Mouse (Mus musculus): ENCODE results near the gene Tomm7. TPM values are rescaled to one million over a fixed set of nuclear protein-coding genes. Genes with fewer than 3 reads are reported as not detected.
"Not testable (repeated sequence)": the region's sequence is repeated elsewhere in the genome, so short reads cannot be mapped to it uniquely, and the experiment has no call there.

The Tomm7 gene
- 100 to 1,000 TPM; 119 to 133 TPM for total RNA-seq (2021)
- long read RNA-seq, experiment 1, transcript Tomm7-201 (3 exons, 1,125 nt) = major isoform, 42 of 43 reads
- long read RNA-seq, experiment 1, partial matches to known transcripts = 0 of 43 reads
- long read RNA-seq, experiment 1, other reads (novel, unspliced or antisense) = 1 of 43 reads
- long read RNA-seq, experiment 2, transcript Tomm7-201 (3 exons, 1,125 nt) = major isoform, 155 of 170 reads
- long read RNA-seq, experiment 2, partial matches to known transcripts = 3 of 170 reads
- long read RNA-seq, experiment 2, other reads (novel, unspliced or antisense) = 12 of 170 reads

DNA sequence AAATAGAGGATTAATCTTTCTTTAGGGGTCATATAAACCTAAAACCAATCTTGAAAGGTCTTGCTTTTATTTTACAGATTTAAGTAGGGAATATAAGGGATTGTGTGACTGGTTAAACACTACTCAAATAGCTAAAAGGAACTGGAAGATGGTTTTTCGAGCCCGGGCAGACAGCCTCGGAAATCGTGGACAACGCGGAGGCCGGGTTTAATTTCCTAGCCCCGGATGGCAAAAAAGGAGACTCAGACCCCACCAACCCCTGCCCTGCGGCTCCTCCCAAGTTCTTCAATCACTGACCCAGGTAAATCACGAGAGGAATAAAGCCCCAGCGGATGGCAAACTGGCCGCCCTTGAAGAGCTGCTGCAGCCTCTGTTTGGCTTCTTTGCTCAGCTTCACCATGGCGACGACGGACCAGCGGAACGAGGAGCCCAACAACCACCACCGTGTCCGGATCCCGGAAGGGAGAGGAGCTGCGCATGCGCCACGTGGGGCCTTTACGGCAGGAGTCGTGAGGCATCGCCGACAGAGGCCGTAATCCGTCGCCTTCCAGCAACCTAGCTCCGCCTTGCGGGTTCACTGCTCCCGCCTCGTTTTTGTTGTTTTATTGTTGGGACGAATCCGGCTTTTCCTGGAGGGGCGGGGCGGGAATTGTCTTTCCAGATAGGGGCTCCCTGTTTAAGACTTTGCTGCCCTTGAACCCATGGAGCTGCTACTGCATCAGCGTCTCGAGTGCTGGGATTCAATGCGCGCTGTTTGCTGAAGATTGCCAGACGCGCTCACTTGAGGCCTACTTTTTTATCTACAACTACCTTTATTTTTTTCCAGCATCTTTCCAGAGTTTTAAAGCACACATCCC is at the start of gene Tomm7:
Gene Tomm7 (minus strand): TSS at position 488 of the 857 bp plus-strand sequence.
- DNase-seq (ENCODE audit: low spot score in 2 of 2) = peak; percentile 93 to 95

DNA sequence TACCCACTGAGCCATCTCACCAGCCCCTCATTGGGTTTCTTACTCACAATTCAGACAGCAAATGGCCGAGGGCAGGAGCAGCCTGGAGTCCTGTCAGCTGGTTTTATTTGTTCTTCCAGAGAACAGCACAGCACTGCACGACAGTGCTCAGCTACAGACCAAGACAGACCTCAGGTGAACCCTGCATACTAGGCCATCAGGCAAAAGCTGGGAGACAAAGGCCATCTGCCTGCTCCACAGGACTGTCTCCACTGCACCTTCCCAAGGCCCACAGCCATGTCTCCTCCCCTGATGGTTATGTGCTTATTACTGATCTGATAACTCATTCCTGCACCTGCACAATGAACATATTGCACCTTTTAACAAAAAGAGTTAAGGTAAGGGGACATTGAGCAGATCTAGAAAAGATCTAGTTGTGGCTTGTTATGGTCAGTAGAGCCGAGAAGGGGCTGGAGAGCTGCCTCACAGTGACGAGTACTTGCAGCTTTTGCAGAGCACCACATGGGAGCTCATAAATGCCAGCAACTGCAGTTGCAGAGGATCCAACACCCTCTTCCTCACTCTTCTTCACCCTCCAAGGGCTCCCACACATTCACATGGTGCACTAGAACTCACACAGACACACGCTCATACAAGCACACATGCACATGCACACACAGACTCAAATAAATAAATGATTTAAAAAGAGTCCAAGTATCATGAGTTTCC is 49.3 kb upstream of the Tomm7 start:
- no peak for DNase-seq (ENCODE audit: low spot score in 2 of 2)

DNA sequence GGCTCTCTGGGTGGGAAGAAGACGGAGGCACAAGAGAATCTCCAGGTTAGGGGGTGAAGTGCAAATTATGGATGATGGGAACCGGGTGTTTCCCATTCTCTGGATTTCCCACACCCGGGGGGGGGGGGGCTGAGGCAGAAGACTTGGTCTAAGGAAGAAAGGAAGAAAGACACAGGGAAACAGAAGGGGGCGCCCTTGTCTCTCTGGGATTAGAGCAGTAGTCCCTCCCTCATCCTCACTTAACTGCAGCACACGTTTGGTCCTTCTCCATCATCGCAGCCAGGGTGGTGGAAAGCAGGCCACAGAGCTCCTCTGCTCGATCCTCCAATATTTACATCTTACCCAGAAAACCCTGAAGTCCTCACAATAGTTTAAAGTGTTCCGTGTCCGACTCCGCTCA is 46.8 kb upstream of the Tomm7 start:
- DNase-seq (ENCODE audit: low spot score in 2 of 2) = peak; percentile 77 to 80

DNA sequence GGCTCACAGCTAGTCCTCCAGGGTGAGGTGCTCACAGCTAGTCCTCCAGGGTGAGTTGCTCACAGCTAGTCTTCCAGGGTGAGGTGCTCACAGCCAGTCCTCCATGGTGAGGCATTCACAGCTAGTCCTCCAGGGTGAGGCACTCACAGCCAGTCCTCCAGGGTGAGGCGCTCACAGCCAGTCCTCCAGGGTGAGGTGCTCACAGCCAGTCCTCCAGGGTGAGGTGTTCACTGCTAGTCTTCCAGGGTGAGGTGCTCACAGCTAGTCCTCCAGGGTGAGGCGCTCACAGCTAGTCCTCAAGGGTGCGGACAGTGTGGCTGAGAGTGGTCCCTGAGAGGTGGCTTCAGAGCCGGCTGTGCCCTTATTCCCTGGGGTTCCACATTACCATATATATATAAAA is 45.5 kb upstream of the Tomm7 start:
- DNase-seq (ENCODE audit: low spot score in 2 of 2) = no peak

DNA sequence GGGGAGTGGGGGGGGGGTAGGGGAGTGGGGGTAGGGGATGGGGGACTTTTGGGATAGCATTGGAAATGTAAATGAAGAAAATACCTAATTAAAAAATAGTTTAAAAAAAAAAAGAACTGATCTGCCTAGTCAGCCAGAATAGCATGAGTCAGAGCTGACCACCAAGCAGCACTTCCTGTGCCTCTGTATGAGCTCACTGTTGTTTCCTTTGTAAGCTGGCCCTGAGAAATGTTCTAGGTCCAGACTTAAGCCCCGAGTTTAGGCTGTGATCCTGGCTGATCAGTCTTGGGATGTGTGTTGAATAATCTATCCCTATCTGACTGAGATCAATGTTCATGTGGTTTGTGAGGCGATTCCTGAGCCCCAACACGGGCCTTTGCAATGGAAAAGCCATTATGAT is 43.1 kb upstream of the Tomm7 start:
- no peak for DNase-seq (ENCODE audit: low spot score in 2 of 2)

DNA sequence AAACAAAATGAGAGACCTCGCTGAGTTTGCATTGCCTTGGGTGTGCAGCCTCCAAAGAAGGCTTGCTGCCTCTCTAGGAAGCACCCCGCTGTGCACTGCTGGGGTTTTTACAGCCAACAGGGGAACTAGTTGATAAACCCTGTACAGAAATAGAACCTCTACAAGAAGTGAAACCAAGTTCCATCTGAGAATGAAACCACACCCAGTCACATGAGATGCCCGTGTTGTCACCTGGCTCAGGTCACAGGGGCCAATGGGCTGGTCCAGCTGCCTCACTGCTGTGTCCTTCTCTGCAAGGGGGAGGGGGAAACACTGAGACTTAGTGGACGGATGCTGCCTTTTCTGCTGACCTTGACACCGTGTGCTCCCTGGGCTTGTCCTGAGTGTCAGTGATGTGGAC is 30.5 kb upstream of the Tomm7 start:
- DNase-seq (ENCODE audit: low spot score in 2 of 2) = no peak

DNA sequence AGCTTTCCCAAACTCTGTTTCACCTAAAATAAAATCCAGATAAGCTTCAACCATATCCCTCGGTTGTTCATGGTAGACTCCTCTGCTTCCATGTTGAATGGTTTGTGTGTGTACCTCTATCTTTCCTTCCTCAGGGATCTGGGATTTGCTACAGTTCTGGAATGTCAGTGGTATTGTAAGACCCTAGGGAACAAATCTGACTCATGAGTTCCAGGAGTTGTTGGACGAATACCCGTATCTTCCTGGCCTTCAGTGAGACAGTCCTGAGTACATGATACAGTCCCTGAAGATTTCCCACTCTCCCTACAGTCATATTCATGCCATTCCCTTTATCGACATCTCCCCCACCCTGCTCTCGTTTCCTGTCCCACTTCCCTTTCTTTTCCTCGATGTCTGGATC is 28.6 kb upstream of the Tomm7 start:
- DNase-seq (ENCODE audit: low spot score in 2 of 2) = no peak

DNA sequence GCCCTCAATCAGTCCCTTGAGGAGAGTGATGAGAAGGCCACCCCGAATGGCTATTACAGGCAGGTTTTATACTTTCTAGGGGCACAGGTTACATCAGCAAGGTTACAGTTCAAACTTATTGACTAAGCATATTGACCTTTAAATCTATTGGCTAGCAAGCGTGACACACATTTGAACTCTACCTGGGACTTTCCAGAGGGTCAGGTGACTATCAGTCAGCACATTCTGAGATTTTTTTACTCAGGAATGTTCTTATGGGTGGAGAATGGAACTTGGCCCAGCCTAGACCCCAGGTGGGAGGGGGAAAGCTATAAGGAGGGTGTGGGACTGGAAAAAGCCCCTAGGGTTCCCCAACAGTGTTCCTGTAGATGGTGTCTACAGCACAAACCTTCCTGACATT is 27.4 kb upstream of the Tomm7 start:
- not testable (repeated sequence) for DNase-seq (ENCODE audit: low spot score in 2 of 2)

DNA sequence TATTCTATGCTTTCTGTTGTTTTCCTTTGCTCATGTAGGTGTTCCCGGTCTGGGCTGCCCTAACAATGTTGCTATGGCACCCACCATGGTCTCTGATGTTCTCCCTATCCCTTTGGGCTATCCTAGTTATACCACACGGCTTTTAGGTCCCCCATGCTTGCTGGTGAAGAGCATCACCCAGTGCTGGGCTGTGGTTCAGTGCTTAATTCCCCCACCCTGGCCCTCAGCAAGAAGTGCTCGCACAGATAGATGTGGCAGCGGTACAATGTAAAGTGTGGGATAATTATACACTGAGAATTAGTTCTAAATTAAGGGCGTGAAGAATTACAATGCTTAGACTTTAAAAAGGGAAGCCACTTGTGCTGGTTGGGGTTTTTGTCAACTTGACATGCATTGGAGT is 22.0 kb upstream of the Tomm7 start:
- DNase-seq (ENCODE audit: low spot score in 2 of 2) = no peak

DNA sequence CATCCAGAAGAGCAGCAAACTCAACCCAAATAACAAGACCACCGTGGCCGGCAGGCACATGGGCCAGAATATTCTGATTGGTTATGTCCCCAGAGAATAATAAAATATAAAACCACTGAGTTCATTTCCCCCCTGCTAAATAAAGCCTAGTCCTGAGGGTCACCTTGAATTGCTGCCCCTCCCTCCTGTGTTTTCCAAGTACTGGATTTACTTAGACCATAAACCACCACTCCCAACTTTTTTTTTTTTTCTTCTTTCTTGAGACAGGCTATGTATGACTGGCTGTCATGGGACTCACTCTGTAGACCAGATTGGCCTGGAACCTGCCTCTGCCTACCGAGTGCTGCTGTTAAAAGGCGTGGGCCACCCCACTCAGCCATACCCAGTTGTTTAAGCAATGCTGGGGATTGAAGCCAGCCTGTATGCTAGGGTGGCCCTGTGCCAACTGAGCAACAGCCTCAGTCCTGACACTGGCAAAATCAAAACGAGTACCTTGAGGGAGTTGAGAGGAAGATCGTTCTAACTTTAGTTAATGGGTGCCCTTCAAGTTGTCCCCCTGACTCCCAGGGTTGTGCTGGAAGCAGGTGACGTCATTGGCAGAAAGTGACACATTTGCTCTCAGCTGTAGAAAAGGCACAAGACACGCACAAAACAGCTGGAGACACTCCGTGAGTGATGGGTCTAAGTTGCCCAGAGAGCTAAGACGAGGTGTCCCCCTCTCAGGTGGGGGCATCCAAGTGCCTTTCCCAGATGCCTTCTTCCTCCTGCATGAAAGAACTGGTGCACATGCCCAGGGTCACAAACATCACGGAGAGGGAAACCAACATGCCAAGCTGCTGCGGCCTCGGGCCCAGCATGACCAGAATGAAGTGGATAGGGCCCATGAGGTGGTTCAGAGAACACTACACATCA is 20.3 kb upstream of the Tomm7 start:
- DNase-seq (ENCODE audit: low spot score in 2 of 2) = no peak

DNA sequence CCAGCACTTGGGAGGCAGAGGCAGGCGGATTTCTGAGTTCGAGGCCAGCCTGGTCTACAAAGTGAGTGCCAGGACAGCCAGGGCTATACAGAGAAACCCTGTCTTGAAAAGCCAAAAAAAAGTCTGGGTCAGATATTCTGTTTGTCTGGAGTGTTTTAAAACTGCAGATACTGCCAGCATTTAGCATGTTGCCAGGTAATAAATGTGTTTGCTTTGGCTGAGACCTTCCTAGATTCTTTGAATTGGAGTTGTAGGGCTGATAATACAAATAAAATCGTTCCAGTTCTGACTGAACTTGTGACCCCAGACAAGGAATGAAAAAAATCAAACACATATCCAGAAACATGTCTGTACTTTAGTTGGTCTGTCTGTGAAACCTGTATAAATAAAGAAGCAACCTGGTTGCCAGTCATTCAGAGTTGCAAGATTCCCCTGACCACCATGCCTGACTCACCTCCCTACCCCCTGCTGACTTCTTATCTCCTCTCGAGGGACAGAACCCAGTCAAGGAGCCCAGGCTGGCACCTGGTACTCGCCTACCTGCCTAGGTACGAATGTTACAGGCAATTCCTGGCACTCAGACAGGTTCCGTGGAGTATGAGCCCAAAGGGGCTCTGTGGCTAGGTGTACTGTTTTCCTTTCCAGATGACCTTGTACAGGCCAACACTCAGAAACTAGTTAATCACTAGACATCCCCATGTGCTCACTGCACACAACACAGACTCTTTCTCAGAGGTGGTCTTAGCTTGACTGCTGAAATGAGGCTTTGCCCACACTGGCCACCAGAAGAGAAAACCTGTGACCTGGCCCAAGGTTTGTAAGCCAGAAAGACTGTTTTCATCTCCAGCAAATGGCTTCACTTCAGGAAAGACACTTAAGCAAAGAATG is 19.4 kb upstream of the Tomm7 start:
- DNase-seq (ENCODE audit: low spot score in 2 of 2) = no peak

DNA sequence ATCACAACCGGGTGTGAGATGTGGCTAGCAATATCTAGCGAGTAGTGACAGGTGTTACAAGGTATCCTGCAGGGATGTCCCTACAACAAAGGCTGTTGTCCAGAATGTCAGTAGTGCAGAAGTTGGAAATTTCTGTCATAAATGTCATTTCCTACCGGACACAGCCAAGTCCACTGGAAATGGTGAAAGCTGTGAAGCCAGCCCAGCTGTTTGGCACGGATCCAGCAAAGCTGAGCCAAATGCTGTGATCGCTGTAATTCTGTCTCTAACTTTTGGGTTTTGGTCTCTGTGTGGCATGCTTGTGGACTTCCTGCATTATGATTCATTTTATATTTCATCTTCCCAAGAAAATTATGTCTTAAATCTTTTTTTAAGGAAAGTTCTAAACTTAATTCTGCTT is 18.3 kb upstream of the Tomm7 start:
- peak in 1 of 2 experiments; percentile 64 for DNase-seq (ENCODE audit: low spot score in 2 of 2)

DNA sequence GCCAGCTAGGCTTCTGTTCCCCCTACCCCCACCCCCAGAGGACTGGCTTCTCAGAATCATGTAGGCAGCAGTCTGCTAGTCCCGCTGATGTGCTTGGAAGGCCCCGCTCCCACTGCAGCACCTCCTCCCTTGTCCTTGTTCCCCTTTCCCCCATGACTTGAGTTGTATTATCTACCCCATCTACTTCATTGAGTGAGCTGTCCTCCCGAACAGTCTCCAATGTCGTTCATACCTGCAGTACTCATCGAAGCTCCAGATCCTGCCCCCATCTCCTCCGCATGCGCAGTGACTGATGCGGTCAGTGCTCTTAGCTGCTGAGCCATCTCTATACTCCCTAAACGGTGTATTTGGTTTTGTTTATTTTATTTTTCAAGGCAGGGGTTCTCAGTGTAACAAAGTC is 17.8 kb upstream of the Tomm7 start:
- DNase-seq (ENCODE audit: low spot score in 2 of 2) = no peak

DNA sequence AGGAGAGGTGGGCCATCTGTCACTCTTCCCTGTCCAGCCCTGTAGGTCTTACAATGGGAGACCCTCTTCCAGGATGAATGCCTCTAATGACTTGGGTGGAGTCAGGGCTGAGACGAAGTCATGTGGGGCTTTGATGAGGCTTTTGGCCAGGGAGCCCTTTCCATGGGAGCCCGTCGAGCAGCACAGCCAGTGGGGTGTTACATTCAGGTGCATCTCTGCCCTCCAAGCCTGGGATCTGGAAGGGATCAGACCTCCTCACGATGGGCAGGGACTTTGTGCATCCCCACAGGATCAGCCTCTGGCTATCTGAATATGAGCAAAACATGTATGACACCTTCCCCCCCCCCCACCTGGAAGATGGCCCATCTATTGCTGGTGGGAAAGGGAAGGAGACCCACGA is 15.9 kb upstream of the Tomm7 start:
- no peak for DNase-seq (ENCODE audit: low spot score in 2 of 2)

DNA sequence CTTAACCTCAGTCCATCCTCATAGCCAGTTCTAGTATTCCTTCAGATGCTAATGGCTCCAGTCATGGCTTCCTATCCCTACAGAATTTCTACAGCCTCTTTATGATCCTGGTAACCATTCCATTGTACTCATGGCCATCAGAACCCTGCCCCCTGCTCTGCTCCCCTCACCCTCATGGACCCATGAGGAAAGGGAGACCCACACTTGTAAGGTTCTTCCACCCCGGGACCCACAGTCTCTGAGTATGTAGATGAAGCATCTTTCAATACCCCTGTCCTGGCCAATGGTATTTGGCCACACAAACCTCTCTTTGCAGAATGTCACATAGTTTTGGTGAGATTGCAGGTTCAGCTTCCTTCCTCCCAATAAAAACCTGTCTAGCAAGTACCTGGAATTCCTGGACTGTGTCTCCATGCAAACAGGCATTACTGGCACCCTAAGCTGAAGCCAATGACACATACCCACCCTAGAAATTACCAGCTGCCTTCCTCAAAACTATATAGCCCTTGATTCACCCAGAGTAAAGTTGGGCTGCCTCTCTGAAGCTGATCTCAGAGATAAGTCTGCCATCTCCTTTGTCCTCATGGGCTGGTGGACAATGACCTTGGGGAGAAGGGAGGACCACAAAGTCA is 15.2 kb upstream of the Tomm7 start:
- DNase-seq (ENCODE audit: low spot score in 2 of 2) = no peak

DNA sequence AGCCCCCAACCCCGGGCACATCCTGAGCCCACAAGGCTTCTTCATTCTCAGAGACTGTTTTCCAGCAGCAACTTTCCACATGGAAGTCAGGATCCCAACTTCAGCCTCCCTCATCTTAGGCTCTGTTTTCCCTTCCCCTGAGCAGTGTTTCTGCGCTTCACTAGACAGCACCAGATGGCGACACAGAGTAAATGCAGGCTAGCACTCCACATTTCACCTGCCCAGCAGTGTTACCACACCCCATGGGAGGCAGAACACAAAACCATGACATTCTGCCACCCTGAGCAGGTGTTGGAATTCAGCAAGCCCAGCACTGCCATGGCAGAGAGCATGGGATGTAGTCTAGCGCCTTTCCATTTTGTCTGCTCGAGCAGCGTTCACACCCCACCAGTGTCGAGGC is 14.7 kb upstream of the Tomm7 start:
- no peak for DNase-seq (ENCODE audit: low spot score in 2 of 2)

DNA sequence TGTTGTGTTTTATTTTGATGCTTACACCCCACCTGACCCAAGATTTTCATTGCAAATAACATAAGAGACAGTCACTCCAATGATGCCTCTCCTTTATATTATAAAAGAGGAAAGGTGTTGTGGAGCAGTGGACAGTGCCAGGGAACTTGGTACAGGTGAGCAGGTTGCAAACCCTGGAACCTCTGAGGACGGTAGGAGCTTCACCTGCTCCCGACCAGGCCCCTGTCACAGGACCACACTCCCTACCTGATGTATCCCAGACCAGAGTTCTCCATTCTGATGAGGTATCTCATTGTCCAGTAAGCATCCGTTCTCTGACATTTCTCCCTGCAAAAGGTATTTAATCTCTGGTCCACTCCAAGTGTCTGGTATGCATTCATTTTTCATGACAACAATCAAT is 14.0 kb upstream of the Tomm7 start:
- no peak for DNase-seq (ENCODE audit: low spot score in 2 of 2)

DNA sequence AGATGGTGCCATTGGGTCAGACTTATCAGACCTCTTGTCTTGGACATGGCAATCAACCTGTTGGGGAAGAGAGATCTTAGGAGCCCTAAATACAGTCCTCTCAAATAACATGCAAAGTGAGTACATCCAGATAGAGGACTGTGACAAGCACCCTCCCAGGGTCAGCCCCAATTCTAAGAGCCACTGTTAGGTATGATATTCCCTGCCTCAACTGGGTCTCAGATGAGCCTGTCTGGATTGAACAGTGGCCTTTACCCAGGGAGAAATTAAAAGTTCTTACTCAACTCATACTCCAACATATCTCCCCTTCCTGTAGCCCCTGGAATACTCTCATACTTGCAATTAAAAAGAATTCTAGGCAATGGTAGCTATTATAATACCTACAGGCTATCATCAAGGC is 13.2 kb upstream of the Tomm7 start:
- no peak for DNase-seq (ENCODE audit: low spot score in 2 of 2)

DNA sequence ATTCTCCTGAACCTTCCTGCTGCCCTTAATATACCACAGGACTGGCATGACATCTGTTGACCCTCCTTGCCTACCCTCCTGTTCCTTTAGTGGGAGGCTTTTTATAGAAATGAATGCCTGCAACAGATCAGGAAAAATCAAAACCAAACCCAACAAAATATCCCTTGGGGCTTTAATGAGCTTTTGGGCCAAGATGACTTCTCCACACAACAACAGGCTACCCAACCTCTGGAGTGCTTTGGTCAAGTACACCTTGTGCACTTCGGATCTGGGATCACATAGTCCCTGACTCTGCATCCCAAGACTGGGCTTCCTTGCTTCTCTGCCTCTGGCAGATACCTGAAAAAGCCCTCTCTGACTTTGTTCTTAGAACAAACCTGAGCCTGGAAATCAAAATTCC is 12.2 kb upstream of the Tomm7 start:
- no peak for DNase-seq (ENCODE audit: low spot score in 2 of 2)
